Mouse (Mus musculus) urinary bladder, postnatal 10 days (tissue): ENCODE measurements around the gene Ptprm.

Source experiments
- DNase-seq: peaks from one replicate; pipeline ENCODE4 v3.0.0; 2022; ENCODE audit warnings: low spot score

The Ptprm gene

DNA sequence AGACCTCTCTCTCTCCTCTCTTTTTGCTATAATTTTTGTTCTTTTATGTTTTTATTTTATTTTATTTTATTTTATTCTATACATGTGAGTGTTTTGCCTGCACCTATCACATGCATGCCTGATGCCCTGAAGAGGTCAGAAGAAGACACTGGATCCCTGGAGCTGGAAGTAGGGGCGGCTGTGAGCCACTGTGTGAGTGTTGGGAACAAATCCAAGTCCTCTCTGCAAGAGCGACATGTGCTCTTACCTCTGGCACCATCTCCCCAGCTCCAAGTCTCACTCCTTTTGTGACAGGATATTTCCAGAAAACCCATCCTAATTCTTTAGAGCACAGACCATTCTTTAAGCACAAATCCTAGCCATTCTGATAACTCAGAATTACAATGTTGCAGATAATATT lies 372.6 kb downstream of the Ptprm start:
- no peak for DNase-seq

GRCm38 (mm10) chr17:66979971-66980370 lies 374.3 kb downstream of the Ptprm start:
- no peak for DNase-seq

DNA sequence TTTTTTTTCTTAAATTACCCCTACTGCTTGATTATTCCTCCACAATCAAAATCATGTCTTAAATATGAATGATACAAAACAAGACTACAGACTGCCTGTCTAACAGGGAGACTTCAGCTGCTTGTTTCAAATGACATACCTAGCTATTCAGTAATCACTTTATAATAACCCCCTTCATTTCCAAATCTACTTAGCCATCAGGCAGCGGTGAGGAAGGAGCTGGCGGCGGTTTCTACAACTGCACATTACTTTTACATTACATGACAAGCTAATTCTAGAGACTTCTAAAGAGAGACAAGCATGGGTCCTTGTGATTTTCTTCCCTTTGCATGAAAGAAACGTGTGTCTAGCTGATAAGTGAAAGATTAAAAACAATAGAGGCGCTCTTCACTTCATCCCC lies 377.8 kb downstream of the Ptprm start:
- DNase-seq: no peak

DNA sequence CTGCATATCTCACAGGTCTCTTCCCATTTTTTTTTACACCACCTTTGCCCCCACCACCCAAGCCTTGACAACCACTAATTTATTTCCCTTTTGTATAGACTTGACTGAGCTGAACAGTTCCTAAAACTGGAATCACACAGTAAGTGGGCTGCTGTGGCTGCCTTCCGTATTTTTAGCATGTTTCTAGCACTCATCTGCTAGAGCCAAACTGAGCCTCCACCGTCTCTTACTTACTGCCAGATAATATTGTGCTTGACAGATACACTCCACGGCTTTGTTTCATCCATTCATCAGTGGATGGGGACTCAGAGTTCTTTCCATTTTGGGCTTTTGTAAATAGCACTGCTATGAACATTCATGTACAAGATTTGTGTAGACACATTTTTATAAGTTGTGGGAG lies 381.3 kb downstream of the Ptprm start:
- DNase-seq: no peak

- no peak for DNase-seq
These were observed 393.3 kb downstream of the Ptprm start for GRCm38 (mm10) chr17:66960986-66961385.

DNA sequence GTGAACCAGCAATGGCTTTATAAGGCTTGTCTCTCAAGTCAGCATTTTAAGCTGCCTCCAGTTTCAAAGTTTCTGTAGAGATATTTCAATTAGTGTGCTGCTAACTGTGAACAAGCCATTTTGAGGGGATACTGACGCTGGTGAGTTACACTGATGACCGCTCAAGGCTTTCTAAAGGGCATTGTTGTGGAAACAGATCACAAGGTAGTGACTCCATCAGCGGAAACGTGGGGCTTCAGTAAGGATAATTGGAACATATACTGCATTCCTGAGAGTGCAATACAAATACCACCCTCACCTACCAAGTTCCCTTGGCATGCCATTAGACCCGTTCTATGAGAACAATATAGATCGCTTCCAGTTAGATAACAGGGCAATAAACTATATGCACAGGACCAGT lies 393.7 kb downstream of the Ptprm start:
- no peak for DNase-seq

DNA sequence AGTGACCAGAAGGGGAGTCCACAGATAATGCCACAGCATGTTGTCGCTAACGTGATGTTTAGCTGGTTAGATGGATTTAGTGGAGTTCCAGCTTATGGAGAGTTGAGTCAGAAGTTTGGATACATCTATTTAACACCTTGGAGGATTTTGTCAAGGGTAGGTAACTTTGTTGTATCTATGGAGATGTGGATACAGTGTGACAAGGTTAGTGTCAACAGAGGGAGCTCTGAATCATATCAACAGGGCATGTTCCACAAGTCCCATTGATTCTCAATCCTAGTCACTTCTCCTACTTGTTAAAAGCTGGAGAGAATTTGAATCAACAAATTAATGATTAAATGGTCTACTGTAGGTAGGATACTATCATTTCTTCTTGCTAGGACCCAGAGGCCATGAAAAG lies 394.4 kb downstream of the Ptprm start:
- no peak for DNase-seq

DNA sequence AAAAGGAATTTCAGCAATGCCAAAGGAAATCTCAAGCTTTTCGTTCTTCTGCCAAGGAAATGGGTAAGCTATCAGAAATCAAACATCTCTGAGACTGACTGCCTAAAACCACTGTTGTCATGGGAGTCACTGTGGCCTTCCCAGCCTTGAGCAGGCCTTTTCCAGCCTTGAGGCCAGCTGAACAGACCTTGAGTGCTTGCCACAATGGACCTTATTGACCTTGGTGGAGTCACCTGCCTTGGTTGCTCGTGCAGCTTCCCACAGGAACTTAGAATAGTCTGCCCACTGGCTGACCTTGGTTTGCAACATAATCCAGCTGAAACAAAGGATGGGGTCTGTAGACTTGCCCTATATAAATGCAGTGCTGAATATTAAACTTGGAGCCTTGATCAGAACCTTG lies 395.5 kb downstream of the Ptprm start:
- DNase-seq: no peak

- no peak for DNase-seq
These were observed 409.8 kb downstream of the Ptprm start for GRCm38 (mm10) chr17:66944498-66944897.

- no peak for DNase-seq
These were observed 410.7 kb downstream of the Ptprm start for GRCm38 (mm10) chr17:66943539-66943938.

DNA sequence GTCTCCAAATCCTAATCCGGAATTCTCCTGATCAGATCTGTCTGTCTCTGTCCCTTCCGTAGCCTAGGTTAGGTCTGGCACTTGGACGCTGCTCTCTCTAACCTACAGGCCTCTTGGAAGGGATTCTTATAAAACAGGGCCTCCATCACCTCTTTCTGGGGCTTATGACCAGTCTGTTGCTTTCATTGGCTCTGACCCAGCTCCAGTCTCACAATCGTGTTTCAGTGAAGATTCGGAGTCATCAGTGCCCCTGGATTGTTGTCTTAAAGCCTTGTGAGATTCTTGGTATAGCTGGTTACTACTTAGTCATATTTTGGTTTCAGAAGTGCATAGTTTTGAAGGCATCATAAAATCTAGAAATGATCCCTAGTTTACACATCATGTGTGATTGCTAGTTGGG lies 428.6 kb downstream of the Ptprm start:
- no peak for DNase-seq

GRCm38 (mm10) chr17:66914696-66915095 lies 439.6 kb downstream of the Ptprm start:
- no peak for DNase-seq

DNA sequence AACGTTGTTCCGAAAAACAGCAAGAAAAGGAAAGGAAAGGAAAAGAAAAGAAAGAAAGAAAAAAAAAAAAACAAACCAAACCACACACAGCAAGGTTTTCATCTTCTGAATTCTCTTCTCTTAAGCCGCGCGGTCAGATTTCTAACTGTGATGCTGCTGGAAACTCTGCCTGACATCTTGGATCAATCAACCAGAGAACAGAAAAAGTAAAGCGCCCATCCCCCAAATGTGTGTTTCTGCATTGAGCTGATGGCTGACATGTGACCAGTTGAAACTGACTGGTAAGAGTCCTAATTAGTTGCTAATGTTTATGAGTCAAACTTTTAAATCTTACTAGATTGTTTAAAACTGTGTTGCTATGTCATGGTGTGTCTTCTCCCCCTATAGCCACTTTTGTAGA lies 441.7 kb downstream of the Ptprm start:
- no peak for DNase-seq

DNA sequence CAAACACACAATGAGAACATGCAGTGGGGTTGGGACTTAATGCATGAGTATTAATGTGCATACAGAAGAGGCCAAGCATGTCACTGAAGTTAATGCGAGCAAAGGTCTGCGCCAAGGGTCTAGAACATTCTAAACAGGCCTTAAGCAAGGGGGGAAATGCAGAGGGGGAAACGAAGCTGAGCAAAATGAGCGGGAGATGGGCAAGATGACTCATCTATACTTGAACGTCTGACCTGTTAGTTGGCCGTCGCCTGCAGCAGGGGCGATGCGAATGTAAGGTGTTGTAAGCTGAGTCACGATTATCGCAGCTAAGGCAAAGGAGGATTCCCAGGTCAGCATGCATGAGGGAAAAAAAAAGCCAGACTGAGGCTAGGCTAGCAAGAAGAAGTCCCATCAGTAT lies 442.1 kb downstream of the Ptprm start:
- no peak for DNase-seq

GRCm38 (mm10) chr17:66909901-66910300 lies 444.4 kb downstream of the Ptprm start:
- no peak for DNase-seq

DNA sequence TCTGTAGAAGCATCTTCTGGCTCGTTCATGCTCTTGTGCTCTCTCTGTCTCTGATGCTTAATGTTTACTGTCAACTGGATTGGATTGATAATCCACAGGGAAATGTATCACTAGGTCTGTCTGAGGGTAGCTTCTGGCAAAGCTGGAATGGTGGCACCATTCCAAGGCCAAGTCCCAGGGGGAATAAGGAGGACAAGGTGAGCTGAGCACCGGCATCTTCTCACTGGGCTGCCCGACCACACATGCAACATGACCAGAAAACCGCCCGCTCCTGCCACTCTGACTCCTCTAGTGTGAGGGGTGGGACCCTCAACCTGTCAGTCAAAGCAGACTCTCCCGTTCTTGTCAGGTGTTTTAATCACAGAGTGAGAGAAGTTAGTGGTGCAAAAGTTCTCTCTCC lies 445.3 kb downstream of the Ptprm start:
- no peak for DNase-seq

DNA sequence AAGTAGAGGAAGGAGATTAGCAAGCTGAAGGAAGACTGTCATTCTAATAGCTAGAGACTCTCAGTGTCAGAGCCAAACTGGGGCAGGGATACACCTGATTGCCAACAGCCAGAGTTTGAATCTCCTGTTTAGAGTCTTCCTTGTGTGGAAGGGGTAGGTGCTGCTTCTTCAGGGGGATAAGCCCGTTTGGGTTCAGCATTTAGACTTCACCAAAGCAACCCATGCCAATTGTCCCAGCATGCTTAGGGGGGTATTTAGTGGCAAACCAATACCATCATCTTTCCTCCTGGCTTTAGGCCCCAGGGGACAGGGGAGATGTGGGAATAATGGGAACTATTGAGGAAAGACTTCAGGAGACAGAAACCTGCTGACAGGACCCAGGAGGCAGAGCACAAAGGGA lies 460.1 kb downstream of the Ptprm start:
- DNase-seq: no peak

DNA sequence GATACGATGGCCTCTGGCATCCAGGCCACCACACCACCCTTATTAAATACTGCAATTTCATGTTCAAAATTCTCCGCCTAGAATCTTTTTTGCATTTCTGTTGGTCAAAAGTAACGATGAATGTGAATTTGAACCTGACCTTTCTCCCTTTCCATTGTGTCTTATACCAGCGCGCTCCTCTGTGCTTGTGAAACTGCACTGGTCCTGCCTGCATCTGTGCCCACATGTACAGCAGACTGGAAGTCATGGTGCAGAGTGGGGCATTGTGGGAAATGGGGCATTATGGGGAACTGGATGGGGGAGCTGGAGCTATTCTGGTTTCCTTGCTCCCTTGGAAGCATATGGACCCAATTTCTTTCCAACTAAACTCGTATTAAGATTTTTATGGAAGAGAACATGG lies 462.3 kb downstream of the Ptprm start:
- DNase-seq: no peak

DNA sequence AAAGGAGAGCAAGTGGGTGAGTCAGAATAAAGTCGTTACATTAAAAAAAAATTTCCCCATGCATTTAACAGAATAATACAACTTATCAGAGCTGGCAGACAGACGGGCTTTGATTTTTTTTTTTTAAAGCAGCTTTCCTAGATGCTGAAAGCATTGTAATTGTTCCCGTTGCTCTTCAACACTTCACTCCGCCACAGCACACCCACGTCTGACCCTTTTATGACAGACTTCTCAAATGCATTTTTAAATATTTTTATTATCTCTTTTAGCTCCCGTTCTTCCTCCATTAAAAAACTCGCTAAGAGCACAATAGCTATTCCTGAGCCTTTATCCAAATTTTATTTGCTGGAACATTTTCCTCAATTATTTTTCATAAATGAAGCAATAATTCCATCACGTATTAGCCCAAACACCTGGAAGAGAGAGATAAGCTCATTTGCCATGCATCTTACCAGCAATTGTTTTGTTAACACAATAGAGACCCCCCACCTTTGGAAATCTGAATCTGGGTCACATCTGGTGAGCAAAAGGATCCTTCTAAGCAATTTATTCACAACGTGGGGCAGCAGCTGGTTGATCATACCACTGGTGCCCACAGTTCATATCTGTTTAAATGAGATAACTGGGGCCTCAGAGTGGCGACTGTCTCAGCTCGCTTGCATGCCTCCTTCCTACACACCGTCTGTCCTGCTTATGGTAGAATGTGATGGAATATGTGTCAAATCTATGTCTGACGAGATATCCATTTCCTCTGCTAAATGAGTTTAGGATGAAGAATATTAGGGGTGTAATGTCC lies 463.0 kb downstream of the Ptprm start:
- DNase-seq: no peak

DNA sequence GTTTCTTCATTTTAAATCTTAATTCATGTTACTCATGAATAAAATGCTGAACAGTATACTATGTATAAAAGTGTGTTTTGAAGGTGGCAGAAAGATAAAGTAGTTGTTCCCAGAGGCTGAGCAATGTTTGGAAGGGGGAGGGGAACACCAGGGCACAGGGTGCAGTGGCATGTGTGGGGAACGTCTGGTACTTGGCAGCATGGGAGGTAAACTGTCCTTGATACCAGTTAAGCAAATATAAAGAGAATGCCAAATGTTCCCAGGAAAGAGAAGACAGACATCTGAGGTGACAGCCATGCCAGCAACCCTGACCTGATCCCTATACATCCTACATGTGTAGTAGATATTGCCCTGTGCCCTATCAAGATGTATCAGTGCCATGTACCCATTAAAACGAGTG lies 472.0 kb downstream of the Ptprm start:
- DNase-seq: no peak

GRCm38 (mm10) chr17:66880969-66881701 lies 473.1 kb downstream of the Ptprm start:
- DNase-seq: no peak

DNA sequence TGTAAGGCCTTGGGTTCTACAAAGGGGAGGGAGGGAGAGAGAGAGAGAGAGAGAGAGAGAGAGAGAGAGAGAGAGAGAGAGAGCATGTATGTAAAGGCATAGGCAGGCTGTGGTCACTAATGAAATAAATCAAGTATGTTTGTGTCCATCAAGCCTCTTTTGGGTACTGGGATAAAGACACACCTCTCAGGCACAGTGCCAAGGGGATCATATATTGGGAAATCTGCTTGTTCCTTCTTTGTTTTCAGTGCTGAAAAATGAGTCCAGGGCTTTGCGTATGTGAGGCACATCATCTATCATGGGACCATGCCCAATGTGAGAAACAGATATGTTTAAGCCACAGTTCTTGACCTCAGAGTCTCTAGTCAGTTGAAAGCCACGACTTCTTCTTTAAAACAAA lies 475.1 kb downstream of the Ptprm start:
- DNase-seq: no peak

GRCm38 (mm10) chr17:66877582-66877981 lies 476.7 kb downstream of the Ptprm start:
- DNase-seq: no peak

GRCm38 (mm10) chr17:66874810-66875209 lies 479.4 kb downstream of the Ptprm start:
- DNase-seq: no peak
